Mouse (Mus musculus) bone marrow macrophage, adult 2 months (primary cell): ENCODE results near the gene Rheb.

Experiments
- CTCF ChIP-seq: IDR thresholded peaks from 2 replicates; pipeline ENCODE4 v1.5.1; 2012; ENCODE audit warnings: low read depth, mild to moderate bottlenecking, low read length, moderate library complexity
- POLR2A ChIP-seq: IDR thresholded peaks from 2 replicates; pipeline ENCODE4 v1.6.1; 2012; ENCODE audit warnings: mild to moderate bottlenecking, low read depth, low read length, borderline replicate concordance

- TF ChIP-seq CTCF (no peak), POLR2A (no peak)
These were observed 40.4 kb downstream of the Rheb start for GRCm38 (mm10) chr5:24801841-24802624.
